Mouse (Mus musculus): Measurements from ENCODE around the gene Serinc5.
"Not testable (repeated sequence)": the region's sequence is repeated elsewhere in the genome, so short reads cannot be mapped to it uniquely, and the experiment has no call there.

Gene Serinc5

DNA sequence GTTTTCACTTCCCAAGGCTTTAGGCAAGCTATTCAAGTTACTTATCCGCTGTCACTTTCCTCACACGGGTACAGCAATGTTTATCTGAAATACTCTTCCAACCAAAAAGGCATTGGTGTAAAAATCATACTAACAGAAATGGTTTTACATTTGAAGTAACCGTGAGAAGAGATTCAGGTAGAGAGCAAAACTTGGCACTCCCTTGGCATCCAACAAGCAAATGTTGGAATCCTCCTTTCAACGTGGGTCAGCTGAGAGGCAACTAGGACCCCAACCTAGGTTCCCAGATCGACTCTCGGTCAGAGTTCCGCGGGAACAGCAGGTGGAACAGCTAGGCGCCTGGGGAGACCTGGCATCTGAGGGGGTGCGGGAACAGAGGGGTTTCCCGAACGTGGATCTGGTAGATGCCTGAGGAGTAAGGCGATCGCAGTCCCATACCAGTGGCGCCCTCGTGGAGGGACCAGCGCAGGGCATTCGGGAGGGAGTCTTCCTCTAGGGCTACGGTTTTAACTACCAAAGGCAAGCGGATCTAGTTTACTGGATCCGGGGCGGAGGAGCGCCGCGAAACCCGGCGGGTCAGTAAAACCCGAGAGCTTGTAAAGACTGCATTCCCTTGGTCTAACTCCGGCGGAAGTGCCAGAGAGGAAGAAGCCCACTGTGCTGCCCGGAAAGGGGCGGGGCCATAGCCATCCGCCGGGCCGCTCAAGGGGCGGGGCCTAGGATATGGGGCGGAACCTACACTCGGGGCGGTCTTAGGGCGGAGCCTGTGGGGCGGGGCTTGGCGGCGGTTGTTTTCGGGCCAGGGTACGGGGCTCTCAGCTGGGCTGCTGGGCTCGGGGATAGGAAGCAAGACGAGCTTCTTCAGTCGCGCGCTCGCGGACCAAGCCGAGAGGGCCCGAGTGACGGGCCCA lies at the start of gene Serinc5:
Gene Serinc5 (plus strand): TSS at position 781 of the 911 bp plus-strand sequence.
- peak; percentile 96 for DNase-seq

DNA sequence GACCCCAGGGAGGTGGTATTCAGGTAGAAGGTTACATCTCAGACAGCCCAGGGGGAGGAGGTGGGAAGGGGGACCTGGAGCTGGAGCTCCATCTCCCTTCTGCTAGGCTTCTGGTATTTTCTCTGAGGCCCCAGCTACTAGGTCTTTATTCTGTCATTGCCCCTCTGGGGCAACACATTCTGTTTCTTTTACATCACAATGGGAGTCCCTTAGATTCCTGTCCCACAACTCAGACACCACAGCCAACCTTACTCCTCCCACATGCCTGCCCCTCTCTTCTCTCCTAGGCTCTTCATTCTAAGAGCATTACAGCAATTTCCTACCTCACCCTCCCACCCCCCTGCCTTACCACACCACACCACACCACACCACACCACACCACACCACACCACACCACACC lies 34.8 kb upstream of the Serinc5 start, which contains the start of gene Spz1:
Gene Spz1 (minus strand): TSS at position 101 of the 400 bp plus-strand sequence.
- DNase-seq: no peak

DNA sequence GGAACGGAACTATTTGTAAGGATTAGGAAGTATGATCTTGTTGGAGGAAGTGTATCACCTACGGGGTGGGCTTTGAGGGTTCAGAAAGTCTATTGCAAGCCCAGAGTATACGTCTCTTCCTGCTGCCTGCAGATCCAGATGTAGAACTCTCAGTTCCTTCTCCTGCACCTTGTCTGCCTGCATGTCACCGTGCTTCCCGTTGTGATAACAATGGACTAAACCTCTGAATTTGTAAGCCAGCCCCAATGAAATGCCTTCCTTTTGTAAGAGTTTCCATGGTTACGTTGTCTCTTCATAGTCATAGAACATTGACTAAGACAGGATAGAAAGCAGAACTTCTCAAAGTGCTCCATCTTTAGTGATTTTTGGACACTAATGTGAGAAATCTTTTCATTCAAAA lies 34.2 kb upstream of the Serinc5 start:
- no peak for DNase-seq

DNA sequence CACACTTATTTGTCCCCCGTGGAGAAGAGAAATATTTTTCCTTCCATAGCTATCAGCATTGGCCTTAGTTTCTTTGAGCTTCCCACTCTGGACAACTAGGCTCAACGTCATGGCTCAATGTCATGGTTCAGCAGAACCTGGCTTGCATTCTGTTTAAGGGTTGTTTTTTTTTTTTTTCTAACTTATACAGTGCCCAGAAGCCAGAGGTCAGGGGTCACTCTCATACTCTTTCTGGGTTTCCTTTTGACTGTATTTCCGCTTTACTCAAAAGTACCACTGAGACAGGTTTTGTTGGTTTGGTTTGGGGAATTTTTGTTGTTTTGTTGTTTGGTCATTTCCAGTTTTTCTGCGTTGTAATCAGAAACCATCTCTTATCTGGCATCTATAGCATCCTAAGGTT lies 32.7 kb upstream of the Serinc5 start:
- no peak for DNase-seq

DNA sequence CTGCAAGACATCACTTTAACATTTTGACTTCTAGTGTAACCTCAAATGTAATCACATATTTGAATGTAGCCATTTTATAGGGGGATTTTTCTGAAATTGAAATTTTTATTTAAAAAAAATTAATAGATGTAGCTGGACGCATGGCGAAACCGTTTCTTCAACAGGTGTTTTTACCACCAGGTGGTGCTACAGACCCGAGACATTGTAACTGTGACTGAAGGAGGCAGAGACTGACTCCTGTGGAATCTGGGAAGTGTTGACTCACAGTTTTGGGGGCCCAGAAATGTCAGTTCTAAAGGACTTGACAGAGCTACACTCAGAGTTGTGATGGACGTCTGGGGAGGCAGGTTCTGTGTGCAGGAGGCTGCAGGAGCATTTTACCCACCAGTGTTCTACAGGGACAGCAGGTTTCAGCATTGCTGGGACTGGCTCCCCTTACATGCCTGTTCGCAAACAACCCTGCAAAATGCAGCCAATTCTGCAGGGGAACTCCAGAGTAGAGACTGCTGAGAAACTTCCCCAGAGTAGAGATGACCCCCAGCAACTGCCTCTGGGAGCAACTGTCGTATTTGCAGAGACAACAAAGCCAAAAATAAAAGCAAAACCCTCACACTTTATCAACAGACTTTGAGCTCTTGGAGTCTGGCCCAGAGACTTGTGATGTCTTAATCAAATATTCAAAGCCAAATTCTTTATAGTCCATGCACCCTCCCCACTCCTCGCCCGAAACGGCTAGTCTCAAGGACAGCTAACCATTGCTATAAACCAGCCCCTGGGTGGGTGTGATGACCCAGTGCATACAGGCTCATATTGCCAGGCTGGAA lies 30.5 kb upstream of the Serinc5 start:
- peak; percentile 44 for DNase-seq

DNA sequence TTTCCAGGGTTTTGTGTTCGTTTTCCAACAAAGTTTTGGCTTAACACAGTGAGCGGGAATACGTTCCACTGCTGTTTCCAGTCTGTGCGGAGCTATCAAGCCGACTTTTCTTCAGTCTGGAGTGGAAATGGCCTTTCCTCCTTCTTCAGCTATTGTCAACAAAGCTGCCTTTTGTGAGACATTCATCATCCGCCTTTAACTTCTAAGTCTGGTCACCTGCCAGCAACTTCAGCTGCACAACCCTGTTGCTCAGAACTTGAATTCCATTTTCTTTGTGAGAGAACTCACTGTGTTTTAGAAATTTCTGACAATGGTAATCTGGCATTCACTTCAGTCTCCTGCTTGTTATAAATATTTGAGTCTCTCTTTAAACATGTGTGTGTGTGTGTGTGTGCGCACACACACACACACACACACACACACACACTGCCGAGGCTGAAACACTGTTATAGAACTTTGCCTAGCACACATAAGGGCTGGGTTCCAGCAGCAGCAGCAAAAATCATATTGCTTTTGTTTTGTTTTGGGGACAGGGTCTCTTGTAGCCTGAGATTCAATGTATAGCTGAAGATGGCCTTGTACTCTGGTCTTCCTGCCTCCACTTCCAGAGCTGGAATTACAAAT lies 26.7 kb upstream of the Serinc5 start:
- no peak for DNase-seq

DNA sequence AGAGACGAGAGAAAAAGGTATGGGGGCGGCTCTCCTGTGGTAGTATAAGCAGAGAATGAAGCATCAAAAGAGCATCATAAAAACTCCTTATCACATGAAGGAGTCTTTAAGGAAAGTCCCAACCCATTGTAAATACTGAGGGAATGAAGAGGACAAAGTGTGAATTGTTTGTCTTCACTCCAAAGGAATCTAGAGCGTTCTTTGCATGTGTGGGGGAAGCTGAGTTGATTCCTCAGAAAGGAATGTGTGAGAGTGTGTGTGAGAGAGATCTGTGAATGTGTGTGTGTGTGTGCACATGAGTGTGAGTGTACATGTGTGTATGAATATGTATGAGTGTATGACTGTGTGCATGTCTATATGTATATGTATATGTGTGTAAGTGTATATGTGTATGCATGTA lies 22.2 kb upstream of the Serinc5 start:
- DNase-seq: no peak

DNA sequence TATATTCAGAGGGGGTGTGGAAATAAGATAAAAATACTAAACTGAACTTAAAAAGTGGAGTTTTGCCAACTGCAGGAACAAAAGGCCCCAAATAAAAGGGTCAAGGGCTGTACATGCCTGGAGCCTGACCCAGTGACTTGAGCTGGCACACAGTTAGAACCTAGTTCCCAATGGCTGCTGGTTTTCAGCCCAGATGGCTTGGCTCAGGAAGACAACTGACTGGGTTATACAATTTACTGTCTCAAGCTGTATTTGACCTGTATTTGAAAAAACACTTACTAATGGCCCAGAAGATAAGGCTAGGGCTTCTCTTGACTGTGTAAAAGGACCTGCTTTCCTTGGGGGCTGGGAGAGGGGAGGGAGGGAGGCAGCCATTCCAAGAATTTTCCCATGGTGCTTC lies 21.6 kb upstream of the Serinc5 start:
- DNase-seq: no peak

DNA sequence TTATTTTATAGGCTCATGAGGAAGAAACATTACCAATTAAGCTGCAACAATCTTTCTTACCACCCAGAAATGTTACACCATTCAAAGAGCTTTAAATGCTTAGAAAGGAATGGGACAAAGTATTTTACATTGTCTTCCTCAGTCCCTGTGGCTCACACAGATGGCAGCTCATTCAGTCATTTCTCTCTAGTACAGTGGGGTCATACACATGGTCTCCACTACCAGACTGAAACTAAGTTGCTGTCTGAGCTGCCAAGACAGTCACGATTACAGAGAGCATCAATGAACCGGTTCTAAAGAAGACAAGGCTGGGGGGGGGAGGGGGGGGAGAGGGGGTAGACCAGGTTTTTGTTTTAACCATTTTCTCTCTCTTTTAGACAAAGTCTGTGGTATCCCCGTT lies 19.7 kb upstream of the Serinc5 start:
- no peak for DNase-seq

DNA sequence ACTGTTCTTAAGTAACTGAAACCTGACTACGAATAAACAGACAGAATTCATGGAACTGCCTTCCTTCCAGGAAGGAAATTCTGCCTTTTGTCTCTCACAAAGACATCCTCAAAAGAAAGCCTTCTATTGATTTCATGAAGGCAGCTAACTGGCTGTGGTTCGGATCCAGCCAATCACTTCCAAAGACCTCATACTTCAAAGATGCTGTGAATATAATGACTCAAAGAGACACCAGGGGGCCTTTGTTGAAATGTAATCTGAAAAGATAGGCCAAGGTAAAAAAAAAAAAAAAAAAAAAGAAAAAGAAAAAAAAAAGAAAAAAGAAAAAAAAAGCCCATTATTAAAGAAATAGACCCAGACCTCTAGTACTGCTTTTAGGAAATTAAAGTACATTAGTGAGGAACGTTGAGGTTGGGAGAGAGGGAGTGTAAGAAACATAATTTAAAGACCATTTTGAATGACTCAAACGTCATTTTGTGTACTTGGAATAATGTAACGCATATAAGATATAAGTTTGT lies 18.6 kb upstream of the Serinc5 start:
- DNase-seq: no peak

DNA sequence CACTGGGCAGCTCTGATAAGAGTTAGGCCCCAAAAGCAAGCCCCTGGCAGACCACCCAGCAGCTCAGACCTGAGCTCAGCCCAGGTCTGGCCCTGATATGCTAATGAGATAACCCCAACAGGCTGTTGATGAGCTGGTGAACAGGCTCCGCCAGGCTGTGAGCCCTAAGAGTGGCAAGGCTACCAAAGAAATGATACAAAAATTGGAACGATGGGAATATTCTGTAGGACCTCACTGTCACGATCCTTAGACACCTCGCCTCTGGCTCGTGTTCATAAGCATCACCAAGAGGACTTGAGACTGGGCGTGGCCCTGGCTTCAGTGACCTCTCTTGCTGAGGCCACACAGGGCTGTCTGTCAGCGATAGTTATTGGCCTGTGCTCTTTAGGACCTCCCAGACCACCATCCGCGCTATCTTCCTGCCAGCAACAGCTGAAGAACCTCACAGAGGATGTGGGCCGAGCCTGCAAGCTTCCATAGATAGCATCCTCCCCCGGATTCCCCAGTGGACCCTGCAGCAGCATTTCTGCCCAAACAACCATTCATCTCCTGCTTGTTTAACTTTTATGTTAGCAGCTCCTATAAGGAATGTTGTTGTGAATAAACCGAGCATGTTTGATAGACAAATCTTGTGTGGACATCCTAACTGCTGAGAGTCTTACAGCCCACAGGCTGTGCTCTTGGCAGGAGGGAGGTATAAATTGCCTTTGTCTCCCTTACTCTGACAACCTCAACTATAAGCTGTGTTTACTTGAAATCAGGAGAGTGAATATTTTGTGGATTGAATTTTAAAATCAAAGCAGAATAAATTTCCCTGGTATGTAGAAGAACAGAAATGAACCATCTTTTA lies 17.9 kb upstream of the Serinc5 start:
- no peak for DNase-seq

DNA sequence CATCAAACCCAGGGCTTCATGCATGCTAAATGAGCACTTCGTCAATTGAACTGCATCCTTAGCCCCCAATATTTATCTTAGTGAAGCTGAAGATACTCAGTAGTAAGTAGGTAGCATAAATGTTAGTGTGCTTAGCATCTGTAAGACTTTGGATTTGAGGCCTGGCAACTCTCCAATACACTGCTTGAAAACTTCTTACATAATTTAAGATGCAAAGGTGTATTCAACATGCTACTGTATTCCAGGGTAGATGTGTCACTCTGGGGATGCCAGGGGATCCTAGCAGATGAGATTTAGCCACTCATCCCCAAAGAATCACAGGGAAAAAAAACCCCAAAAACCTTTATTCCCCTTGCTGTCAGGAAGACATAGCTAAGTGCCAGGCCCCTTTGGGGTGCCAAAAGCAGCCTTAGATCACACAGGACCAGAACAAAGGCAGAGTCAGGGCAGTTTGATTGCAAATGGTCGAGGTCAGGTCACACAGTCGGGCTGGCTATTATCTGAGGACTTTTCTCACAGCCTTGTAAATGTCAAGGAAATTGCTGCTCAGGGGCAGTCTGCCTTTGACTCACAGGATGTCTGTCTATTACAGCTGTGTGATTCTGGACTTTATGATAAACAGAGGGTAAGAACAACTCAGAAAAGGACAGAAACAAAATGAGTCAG lies 17.0 kb upstream of the Serinc5 start:
- DNase-seq: no peak

DNA sequence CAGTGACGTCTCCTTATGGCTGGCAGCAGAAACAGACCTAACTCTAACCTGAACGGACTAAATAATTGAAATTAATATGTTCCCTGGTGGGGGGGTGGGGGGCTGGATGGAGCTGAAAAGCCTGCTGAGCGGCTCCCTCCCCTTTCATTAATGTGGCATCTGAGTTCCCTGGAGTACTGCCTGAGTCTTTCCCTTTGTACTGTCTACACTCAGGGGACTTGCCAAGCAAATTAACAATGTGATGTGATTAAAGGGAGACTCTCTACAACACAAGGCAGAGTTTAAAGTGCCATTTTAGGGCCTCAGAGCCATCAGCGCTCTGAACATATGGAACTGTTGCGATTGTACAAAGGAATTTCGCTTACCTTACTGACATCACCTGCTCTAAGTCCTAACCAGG lies 16.4 kb upstream of the Serinc5 start:
- no peak for DNase-seq

DNA sequence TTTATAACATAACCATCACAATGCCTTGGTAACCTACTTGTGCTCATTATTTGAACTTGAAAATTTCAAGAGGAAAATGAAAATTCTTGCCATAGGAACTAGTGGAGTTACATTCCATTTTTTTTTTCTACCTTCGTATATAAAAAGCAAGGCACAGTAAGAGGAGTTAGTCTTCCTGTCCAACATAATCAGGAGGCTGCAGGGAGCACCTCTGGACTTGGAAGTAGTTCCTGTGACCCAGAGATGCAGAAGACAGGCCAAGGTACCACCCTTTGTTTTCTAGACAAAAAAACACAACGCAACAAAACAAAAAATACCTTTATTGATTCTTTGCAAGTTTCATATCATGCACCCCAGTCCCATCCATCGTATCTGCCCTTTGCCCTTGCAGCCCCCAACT lies 16.0 kb upstream of the Serinc5 start:
- no peak for DNase-seq

DNA sequence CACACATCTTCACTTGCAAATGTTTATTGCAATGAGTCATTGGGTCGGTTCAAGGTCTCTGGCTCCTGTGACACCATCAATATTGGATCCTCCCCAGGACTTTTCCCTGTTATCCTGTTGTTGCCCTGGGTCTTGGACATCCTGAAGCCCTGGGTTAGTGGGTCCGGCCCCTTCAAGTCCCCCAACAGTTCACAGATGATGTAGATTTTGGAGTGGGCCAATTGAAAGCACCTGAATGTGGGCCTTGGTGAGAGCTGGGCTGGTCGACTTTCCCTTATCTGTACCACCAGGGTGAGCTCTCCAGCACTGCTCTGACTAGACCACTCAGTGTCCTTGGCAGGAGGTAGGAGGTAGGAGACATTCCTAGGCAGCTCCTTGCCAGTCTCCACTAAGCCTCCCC lies 15.5 kb upstream of the Serinc5 start:
- DNase-seq: no peak

DNA sequence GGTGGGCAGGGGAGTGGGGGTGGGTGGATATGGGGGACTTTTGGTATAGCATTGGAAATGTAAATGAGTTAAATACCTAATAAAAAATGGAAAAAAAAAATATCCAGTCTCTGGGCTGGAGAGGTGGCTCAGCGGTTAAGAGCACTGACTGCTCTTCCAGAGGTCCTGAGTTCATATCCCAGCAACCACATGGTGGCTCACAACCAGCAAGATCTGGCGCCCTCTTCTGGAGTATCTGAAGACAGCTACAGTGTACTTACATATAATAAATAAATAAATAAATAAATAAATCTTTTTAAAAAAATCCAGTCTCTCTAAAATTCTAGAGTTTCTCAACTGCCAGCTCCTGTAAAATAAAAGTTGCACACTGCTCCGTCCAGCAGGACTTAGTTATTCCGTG lies 5.6 kb upstream of the Serinc5 start:
- not testable (repeated sequence) for DNase-seq

DNA sequence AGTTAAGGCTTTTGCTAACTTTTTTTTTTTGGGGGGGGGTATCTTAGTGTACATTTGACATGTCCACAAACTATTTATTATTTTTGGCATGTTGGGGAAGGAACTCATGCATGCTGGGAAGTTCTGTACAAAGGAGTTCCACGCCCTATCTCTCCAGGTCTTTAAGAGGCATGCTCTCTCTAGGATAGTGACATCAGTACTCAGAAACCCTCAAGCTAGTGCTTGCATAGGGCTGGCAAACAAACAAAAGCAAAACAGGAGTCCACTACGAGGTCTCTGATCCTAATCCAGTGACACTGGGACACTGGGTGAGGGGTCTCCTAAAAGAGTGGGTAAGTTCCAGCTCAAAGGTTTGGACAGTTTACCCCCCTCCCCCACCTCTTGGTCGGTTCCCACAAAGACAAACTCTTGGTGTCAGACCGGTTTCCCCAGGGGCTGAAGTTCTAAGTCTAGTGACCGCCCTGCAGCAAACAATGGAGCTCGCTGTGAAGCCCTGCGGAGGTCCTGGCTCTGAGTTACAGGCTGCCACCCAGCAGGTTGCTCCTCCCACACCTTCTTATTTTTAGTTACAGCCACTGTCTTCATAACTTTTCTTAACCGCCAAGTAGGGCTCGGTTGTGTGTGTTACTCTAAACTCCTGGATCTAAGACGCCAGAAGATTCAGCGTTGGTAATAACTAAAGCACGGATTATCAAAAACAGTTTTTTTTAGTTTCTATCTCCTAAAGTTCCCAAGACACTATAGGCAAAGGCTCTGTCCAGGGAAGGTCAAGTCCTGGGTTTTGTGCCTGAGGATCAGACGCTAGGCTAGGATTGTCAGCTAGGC lies 1.2 kb upstream of the Serinc5 start:
- peak; percentile 27 for DNase-seq

DNA sequence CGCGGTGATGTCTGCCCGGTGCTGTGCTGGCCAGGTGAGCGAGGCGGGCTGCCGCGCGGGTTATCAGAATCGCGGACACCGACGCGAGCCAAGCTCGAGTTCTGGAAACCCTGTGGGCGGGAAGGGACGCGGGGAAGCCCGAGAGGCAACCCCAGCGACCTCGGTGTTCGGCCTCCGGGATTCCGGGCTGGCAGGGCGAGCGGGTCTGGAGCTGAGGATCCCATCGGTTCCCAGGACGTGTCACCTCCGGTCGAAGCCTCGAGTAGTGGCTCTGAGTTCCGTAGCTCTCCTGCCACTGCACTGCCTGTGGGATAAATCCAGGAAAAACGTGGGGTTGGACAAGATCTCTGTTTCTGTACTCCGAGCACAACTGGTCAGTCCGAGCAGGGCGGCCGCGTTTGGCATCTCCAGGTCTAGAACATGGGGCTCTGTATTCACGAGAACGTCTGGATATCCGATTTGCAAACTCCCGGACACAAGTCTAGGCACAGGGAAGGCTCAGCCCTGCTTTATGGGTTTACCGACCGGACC lies 428 bp downstream of the Serinc5 start:
- no peak for DNase-seq

DNA sequence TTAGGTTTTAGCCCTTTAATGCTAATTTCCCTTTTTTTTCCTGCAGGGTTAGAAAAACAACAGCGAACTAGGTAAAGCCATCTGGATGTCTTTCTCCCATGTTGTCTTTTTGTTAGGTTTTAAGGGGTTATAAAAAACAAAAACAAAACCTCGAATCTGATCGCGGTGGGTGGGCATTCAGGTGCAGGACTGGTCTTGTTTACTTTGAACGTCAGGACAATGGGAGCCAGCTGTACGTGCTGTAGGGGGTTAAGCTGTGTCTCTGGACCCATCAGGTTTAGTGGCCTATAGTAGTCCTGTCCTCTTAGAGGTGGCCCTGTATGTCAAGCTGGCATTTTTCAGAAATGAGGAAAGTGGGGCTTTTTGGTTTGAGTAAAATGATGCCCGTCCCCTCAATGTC lies 1.0 kb downstream of the Serinc5 start:
- no peak for DNase-seq

DNA sequence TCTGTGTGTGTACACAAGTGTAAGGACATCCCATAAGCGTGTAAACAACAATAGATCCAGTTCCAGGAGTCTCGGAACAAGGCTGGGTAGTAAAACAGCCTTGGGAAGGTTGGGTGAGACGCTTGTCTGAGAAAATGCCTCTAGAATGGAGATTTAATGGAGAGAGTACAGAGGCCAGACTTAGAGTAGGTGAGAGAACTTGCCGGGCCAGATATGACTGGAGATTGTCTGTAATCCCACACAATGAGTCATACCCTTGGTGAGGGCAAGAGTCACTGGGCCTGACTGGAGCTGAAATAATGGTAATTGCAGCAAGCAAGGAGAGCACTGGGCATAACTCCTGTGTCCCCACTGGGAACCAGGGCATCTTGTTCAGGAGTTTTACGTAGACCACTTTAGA lies 2.2 kb downstream of the Serinc5 start:
- no peak for DNase-seq

DNA sequence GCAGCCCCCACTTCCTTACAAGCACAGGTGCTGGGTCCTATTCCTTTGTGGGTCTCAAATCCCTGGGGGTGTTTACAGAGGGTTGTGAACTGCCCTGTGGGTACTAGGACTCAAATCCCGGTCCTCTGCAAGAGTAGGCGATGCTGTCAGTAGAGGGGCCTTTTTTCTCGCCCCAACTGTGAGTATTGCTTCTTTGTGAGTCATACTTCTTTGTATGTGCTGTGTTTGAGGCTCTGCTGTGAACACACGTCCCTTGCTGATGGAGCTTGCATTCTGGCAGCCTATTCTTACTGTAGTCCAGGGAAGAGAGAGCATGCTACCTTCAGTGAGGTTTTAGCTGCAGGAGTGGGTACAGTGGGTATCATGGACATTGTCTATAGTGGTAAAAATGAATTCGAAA lies 4.3 kb downstream of the Serinc5 start:
- no peak for DNase-seq
